Mouse (Mus musculus) embryonic facial prominence, embryonic 13.5 days (tissue): ENCODE measurements around the gene Adgre5. TPM values are rescaled to one million over a fixed set of nuclear protein-coding genes. Genes with fewer than 3 reads are reported as not detected.

Experiments used
- ATAC-seq: fragments of 200-750 bp; cut with Nextera tagmentation; 2 replicates; pipeline ENCODE4 v1.8.0; 2017; ENCODE audit warnings: low read depth; ENCODE audit not compliant: insufficient number of reproducible peaks, insufficient read depth, low FRiP score, low TSS enrichment
- H3K27ac ChIP-seq: fragments of 300-500 bp; sonication (generic); 2 replicates; pipeline ENCODE4 v1.5.1; 2015; ENCODE audit warnings: moderate library complexity, mild to moderate bottlenecking, inconsistent platforms
- H3K27me3 ChIP-seq: fragments of 300-500 bp; sonication (generic); 2 replicates; pipeline ENCODE4 v1.6.1; 2015; ENCODE audit warnings: mild to moderate bottlenecking, inconsistent platforms
- H3K36me3 ChIP-seq: fragments of 300-500 bp; sonication (generic); 2 replicates; pipeline ENCODE4 v1.6.1; 2015; ENCODE audit warnings: mild to moderate bottlenecking, inconsistent platforms
- H3K4me1 ChIP-seq: fragments of 300-500 bp; sonication (generic); 2 replicates; pipeline ENCODE4 v1.6.1; 2015; ENCODE audit warnings: inconsistent platforms
- H3K4me2 ChIP-seq: fragments of 300-500 bp; sonication (generic); 2 replicates; pipeline ENCODE4 v1.6.1; 2015; ENCODE audit warnings: moderate library complexity, mild to moderate bottlenecking, inconsistent platforms
- H3K4me3 ChIP-seq: fragments of 300-500 bp; sonication (generic); 2 replicates; pipeline ENCODE4 v1.5.1; 2015; ENCODE audit warnings: mild to moderate bottlenecking, inconsistent platforms
- H3K9ac ChIP-seq: fragments of 300-500 bp; sonication (generic); 2 replicates; pipeline ENCODE4 v1.6.1; 2015; ENCODE audit warnings: mild to moderate bottlenecking, inconsistent platforms
- H3K9me3 ChIP-seq: fragments of 300-500 bp; sonication (generic); 2 replicates; pipeline ENCODE4 v1.6.1; 2016; ENCODE audit warnings: inconsistent platforms
- WGBS: fragments of 180-500 bp; shearing (Covaris S2); methylation state at CpG from one replicate; pipeline ENCODE4 v1.1.7; 2015; ENCODE audit warnings: mixed read lengths; 5-methylcytosine and 5-hydroxymethylcytosine counted together
- polyA plus RNA-seq: library from polyadenylated mRNA; unstranded; fragments of >200 nt; fragmentation: Nextera tagmentation; extraction: Ambion mirVana; gene quantifications from 2 replicates; pipeline ENCODE4 v1.2.1, GENCODE M21; 2015

The Adgre5 gene
- polyA plus RNA-seq, 1 experiment from 2014 or later: 27.1 TPM

- Histone ChIP-seq H3K27ac (peak overlapping the region; percentile 85), H3K4me3 (no peak overlapping the region), H3K4me1 (peaks cover 42% of the 10 kb centered on the region), H3K27me3 (no peaks in the 10 kb centered on the region), H3K9ac (no peak overlapping the region), H3K36me3 (peaks cover 3% of the 10 kb centered on the region; the same call in 1 of the 2 replicates), H3K9me3 (no peaks in the 10 kb centered on the region), H3K4me2 (peak overlapping the region; percentile 88; the same call in 1 of the 2 replicates)
- 88% methylated on average over 4 of the region's 4 CpGs for WGBS
- ATAC-seq: no peak
Observed at GRCm38 (mm10) chr8:83737346-83737745, 3.8 kb downstream of the Adgre5 start.

DNA sequence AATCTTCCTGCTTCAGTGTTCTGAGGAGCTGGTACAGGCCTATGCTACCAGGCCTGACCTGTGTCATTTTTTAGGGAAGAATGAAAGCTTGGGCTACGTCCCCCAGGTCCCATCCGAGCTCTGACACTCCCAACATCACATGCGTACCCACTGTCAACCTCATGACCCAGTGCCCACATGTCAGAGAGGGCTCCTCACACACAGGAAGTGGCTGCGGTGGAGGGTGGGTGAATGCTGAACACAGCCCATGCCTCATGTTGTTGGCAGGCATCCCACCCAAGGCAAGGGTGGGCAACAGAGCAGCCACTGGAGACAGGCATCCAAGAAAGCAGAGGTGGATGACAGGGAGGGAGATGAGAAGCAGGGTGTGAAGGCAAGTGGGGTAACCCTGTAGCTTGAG lies 4.4 kb downstream of the Adgre5 start:
- Histone ChIP-seq H3K27me3 (no peaks in the 10 kb centered on the region), H3K27ac (no peak overlapping the region), H3K9ac (no peak overlapping the region), H3K4me1 (peaks cover 42% of the 10 kb centered on the region), H3K4me2 (no peak overlapping the region), H3K9me3 (no peaks in the 10 kb centered on the region), H3K4me3 (no peak overlapping the region), H3K36me3 (peaks cover 9% of the 10 kb centered on the region)
- WGBS: 90% methylated on average over 4 of the region's 4 CpGs
- ATAC-seq: no peak

GRCm38 (mm10) chr8:83732919-83733318 lies 8.2 kb downstream of the Adgre5 start:
- peaks cover 14% of the 10 kb centered on the region for H3K4me1 ChIP-seq

DNA sequence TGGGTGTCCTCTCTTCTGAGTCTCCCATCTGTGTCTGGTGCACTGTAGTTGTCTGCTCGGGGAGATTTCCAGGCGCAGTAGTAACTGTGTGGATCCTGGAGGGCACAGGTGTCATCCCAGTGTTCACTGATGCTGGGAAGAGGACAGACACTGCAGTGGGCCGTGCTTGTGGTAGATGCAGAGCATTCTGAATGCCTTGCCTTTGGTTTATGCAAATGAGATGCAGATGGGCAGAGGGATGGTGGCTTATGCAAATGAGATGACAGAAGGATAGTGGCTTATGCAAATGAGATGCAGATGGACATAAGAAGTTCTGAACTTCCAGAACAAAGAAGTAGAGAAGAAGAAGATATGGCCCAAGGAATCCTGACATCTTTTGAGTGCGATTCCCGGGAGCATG lies 9.2 kb downstream of the Adgre5 start:
- Histone ChIP-seq H3K27ac (no peak overlapping the region), H3K4me2 (no peak overlapping the region), H3K36me3 (peaks cover 45% of the 10 kb centered on the region), H3K4me3 (no peak overlapping the region), H3K27me3 (no peaks in the 10 kb centered on the region), H3K4me1 (0 out of 2 replicates have a peak, but pooled peaks cover 6% of the 10 kb centered on the region), H3K9ac (no peak overlapping the region), H3K9me3 (no peaks in the 10 kb centered on the region)
- 76% methylated on average over 5 of the region's 5 CpGs for WGBS
- no peak for ATAC-seq

More at GRCm38 (mm10) chr8:83732919-83733318, 8.2 kb downstream of the Adgre5 start:
- Histone ChIP-seq H3K27me3 (no peaks in the 10 kb centered on the region), H3K27ac (no peak overlapping the region), H3K4me3 (no peak overlapping the region), H3K36me3 (peaks cover 40% of the 10 kb centered on the region), H3K4me2 (no peak overlapping the region), H3K9ac (no peak overlapping the region), H3K9me3 (no peaks in the 10 kb centered on the region)
- 76% methylated on average over 6 of the region's 6 CpGs for WGBS
- no peak for ATAC-seq

GRCm38 (mm10) chr8:83729009-83729807 lies 11.9 kb downstream of the Adgre5 start:
- Histone ChIP-seq H3K27ac (no peak overlapping the region), H3K27me3 (no peaks in the 10 kb centered on the region), H3K36me3 (peaks cover 65% of the 10 kb centered on the region), H3K9ac (no peak overlapping the region), H3K4me1 (peaks cover 9% of the 10 kb centered on the region; the same call in 1 of the 2 replicates), H3K9me3 (no peaks in the 10 kb centered on the region), H3K4me3 (no peak overlapping the region), H3K4me2 (no peak overlapping the region)
- no peak for ATAC-seq
- 56% methylated on average over 11 of the region's 11 CpGs for WGBS

- H3K36me3 ChIP-seq: peaks cover 83% of the 10 kb centered on the region
- H3K4me1 ChIP-seq: peaks cover 9% of the 10 kb centered on the region; the same call in 1 of the 2 replicates
- WGBS: 93% methylated on average over 8 of the region's 8 CpGs
- H3K4me2 ChIP-seq: no peak overlapping the region
- ATAC-seq: no peak
- no peak overlapping the region for H3K27ac ChIP-seq
- no peak overlapping the region for H3K9ac ChIP-seq
- H3K27me3 ChIP-seq: no peaks in the 10 kb centered on the region
- no peaks in the 10 kb centered on the region for H3K9me3 ChIP-seq
- H3K4me3 ChIP-seq: no peak overlapping the region
Observed at GRCm38 (mm10) chr8:83725521-83726102, 15.5 kb downstream of the Adgre5 start.

GRCm38 (mm10) chr8:83724697-83725482 lies 16.2 kb downstream of the Adgre5 start:
- H3K27me3 ChIP-seq: no peaks in the 10 kb centered on the region
- no peak overlapping the region for H3K4me2 ChIP-seq
- peaks cover 85% of the 10 kb centered on the region for H3K36me3 ChIP-seq
- H3K4me1 ChIP-seq: peaks cover 9% of the 10 kb centered on the region; the same call in 1 of the 2 replicates
- H3K27ac ChIP-seq: no peak overlapping the region
- H3K4me3 ChIP-seq: no peak overlapping the region
- 44% methylated on average over 15 of the region's 15 CpGs for WGBS
- ATAC-seq: no peak
- H3K9me3 ChIP-seq: no peaks in the 10 kb centered on the region
- no peak overlapping the region for H3K9ac ChIP-seq

- ATAC-seq: no peak
- no peak overlapping the region for H3K9ac ChIP-seq
- no peaks in the 10 kb centered on the region for H3K27me3 ChIP-seq
- H3K9me3 ChIP-seq: no peaks in the 10 kb centered on the region
- peaks cover 3% of the 10 kb centered on the region; the same call in 1 of the 2 replicates for H3K4me1 ChIP-seq
- no peak overlapping the region for H3K4me2 ChIP-seq
- H3K36me3 ChIP-seq: peaks cover 83% of the 10 kb centered on the region
- 85% methylated on average over 11 of the region's 11 CpGs for WGBS
- no peak overlapping the region for H3K4me3 ChIP-seq
- no peak overlapping the region for H3K27ac ChIP-seq
Observed at GRCm38 (mm10) chr8:83723447-83724083, 17.6 kb downstream of the Adgre5 start.

DNA sequence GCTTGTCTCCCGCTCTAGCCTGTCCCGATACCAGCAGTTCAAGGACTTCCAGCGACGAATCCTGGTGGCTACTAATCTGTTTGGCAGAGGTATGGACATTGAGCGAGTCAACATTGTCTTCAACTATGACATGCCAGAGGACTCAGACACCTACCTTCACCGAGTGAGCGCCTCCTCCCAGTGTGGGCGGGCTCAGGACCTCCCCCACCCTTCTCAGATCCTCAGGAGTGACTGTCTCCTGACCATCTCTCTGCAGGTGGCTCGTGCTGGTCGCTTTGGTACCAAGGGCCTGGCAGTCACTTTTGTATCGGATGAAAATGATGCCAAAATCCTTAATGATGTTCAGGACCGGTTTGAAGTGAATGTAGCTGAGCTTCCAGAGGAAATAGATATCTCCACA lies 18.5 kb downstream of the Adgre5 start:
- Histone ChIP-seq H3K9ac (no peak overlapping the region), H3K4me3 (no peak overlapping the region), H3K27me3 (no peaks in the 10 kb centered on the region), H3K9me3 (no peaks in the 10 kb centered on the region), H3K4me1 (peaks cover 3% of the 10 kb centered on the region; the same call in 1 of the 2 replicates), H3K27ac (no peak overlapping the region), H3K36me3 (peaks cover 74% of the 10 kb centered on the region), H3K4me2 (no peak overlapping the region)
- WGBS: 90% methylated on average over 12 of the region's 12 CpGs
- ATAC-seq: no peak

DNA sequence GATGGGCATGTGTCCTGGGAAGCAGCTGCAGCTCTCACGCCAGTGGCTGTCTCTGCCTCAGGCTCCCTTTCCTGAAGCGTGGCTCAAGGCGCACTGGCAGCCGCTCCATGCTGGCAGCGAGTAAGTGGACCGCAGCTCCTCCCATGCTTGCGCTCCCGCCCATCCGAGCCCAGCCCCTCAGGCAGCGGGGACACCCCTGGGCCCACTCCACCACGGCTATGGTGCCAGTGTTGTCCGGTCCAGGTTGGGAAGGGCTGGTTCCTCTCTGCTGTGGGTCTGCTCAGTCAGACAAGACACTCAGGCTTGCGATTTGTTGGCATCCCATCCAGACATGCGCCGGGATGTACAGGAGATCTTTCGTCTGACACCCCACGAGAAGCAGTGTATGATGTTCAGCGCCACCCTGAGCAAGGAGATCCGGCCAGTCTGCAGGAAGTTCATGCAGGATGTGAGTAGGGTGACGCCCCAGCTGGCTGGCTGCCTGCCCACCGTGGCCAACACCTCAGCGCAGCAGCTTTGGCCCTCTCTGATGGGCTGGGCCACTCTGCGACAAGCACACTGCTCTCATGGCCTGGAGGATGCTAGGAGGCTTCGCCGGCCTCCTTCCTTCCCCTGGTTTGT lies 19.6 kb downstream of the Adgre5 start:
- Histone ChIP-seq H3K36me3 (peaks cover 72% of the 10 kb centered on the region), H3K9ac (no peak overlapping the region), H3K27me3 (no peaks in the 10 kb centered on the region), H3K4me1 (peaks cover 12% of the 10 kb centered on the region), H3K9me3 (no peaks in the 10 kb centered on the region), H3K4me3 (no peak overlapping the region), H3K4me2 (no peak overlapping the region), H3K27ac (no peak overlapping the region)
- WGBS: 93% methylated on average over 25 of the region's 25 CpGs
- ATAC-seq: no peak

- Histone ChIP-seq H3K4me3 (no peak overlapping the region), H3K9ac (no peak overlapping the region), H3K9me3 (no peaks in the 10 kb centered on the region), H3K36me3 (peaks cover 57% of the 10 kb centered on the region), H3K4me2 (no peak overlapping the region), H3K27ac (no peak overlapping the region), H3K27me3 (no peaks in the 10 kb centered on the region), H3K4me1 (peaks cover 20% of the 10 kb centered on the region)
- no peak for ATAC-seq
- 87% methylated on average over 2 of the region's 2 CpGs for WGBS
Observed at GRCm38 (mm10) chr8:83719693-83720092, 21.4 kb downstream of the Adgre5 start.
